Mouse (Mus musculus) olfactory bulb, adult 2 months (tissue): ENCODE data around the gene Tex264.

ENCODE experiments used
- CTCF ChIP-seq: fragments of 200-500 bp; IDR thresholded peaks from 2 replicates; pipeline ENCODE4 v1.5.1; 2012; ENCODE audit warnings: low read depth, mild to moderate bottlenecking, low read length, moderate library complexity; ENCODE audit not compliant: insufficient read depth
- POLR2A ChIP-seq: fragments of 200-500 bp; IDR thresholded peaks from 2 replicates; pipeline ENCODE4 v1.6.1; 2012; ENCODE audit warnings: mild to moderate bottlenecking, low read depth, low read length, moderate library complexity; ENCODE audit not compliant: insufficient read depth

DNA sequence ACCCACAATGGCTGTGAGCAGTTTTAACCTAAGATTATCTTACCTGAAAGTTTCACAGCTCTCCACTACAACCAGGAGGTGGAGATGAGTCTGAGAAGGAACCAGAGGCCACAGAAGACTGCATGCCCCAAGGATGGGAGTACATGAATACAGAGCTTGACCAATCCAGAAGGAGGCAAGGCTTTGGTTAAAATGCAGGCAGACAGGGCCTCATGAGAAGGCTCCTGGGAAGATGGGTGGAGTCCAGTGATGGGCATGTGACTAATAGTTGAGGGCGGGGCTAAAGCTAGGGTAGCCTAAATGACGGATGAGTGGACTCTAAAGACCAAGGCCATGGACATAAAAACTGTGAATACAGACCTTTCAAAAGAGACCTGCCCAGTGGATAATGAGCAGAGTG, 59.4 kb downstream of the Tex264 start, which contains the start of gene Iqcf6:
- TF ChIP-seq POLR2A (no peak), CTCF (no peak)
